Mouse (Mus musculus): ENCODE data around the gene Ttll13.

DNA sequence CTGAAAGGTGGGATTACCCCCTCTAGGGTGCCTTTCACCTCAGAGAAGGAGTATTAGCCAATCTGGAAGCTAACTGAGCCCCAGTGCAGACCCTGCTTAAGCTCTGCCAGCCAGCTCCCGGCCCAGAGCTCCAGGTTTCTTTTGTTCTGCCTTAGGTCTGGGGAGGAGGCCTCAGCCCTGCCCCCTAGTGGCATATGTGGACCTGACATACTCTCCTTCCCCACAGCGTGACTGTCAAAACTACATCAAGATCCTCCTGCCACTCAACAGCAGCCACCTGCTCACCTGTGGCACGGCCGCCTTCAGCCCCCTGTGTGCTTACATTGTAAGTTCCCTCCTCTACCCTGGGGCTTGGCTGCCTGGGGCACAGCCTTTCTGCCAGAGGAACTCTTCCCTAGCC lies 30.8 kb upstream of the Ttll13 start:
- TF ChIP-seq GATA1 (IDR thresholded peaks at IDR 0.05; ENCODE audit: low read length), result no peak
- TF ChIP-seq TAL1 (IDR thresholded peaks at IDR 0.05; ENCODE audit: low read length), result no peak

All from erythroblast, embryonic 14.5 days (primary cell).